Mouse (Mus musculus): ENCODE measurements around the gene Ppm1b.

DNA sequence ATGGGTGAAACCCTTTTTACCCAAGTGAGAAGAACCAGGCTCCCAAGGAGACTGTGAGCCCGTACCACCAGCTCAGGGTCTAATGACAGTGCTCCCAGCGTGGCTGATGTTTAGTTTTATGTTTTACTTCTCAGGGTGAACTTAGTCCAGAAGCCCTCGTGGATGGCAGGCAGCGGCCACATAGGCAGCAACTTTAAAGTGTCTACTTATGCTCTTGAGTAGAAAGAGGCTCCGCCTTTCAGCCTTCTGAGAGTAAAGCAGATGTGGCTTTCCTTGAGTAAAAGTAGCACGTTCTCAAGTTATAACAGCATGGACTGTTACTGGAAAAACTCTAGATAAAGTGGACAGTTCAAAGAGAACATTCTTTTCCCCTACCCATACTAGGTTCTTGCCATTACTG lies 39.3 kb downstream of the Ppm1b start:
- TF ChIP-seq CTCF (IDR thresholded peaks at IDR 0.05; ENCODE audit: control insufficient read depth, insufficient read depth, insufficient replicate concordance, low read depth, low read length) (no peak), POLR2A (IDR thresholded peaks at IDR 0.05; ENCODE audit: control insufficient read depth, low read depth, low read length) (no peak)

Data from testis, adult 2 months (tissue).